In genomic region chr6:92804254-92804971, GRCm38 (mm10) we compare ENCODE assay signal across 26 mouse cellular contexts. TPM values are rescaled to one million over a fixed set of nuclear protein-coding genes. Genes with fewer than 3 reads are reported as not detected.
A peak's percentile ranks its signal among the peaks of the same experiment; 100 is the strongest.
DNase-seq lines count a peak whose midpoint lies in the region; ATAC-seq and TF ChIP-seq lines count a peak whose summit lies in the region.
"Had no signal": no experiment of that assay in that cellular context is flagged by ENCODE, and none has a peak within 500 bp of the region (broad histone marks: within the 10 kb centered on the region; RNA-seq: fewer than 3 reads in every experiment).

No protein-coding gene starts in this region.

- peaks cover 27% of the 10 kb centered on the region for H3K36me3 ChIP-seq in lung, embryonic 16.5 days (ENCODE audit: control insufficient read depth, insufficient read depth, low read length)
- H3K36me3 ChIP-seq: embryonic facial prominence, embryonic 15.5 days; hindbrain, embryonic 10.5 days; hindbrain, embryonic 13.5 days had no signal

- H3K4me1 ChIP-seq in lung, embryonic 16.5 days (replicated peaks; ENCODE audit: control insufficient read depth, insufficient read depth, low read length): peaks cover 7% of the 10 kb centered on the region; the same call in 1 of the 2 replicates
- peaks cover 2% of the 10 kb centered on the region; the same call in 1 of the 2 replicates for H3K4me1 ChIP-seq in lung, adult 2 months (ENCODE audit: control insufficient read depth, insufficient read depth, low read length)

- WGBS in lung, embryonic 16.5 days: 87% methylated on average over 3 of the region's 3 CpGs
- 85% methylated on average over 3 of the region's 3 CpGs for WGBS in lung, adult 2 months

- ATAC-seq in lung, embryonic 16.5 days (ENCODE audit: low read depth): no peak
- ATAC-seq: CD4-positive, CD25-positive, alpha-beta regulatory T cell, adult 4 months; forebrain, embryonic 14.5 days; forebrain, postnatal 0 days; hindbrain, embryonic 16.5 days had no signal

- no peaks in the 10 kb centered on the region for H3K27me3 ChIP-seq in lung, embryonic 16.5 days (ENCODE audit: control insufficient read depth, insufficient read depth, low read depth, low read length)
- H3K27me3 ChIP-seq: embryonic facial prominence, embryonic 15.5 days had no signal

- H3K9me3 ChIP-seq in lung, embryonic 16.5 days (ENCODE audit: control insufficient read depth, low read length): no peaks in the 10 kb centered on the region
- H3K9me3 ChIP-seq: embryonic facial prominence, embryonic 15.5 days; hindbrain, embryonic 10.5 days; hindbrain, embryonic 13.5 days had no signal

- H3K4me3 ChIP-seq in lung, embryonic 16.5 days (ENCODE audit: low read length): no peak overlapping the region
- H3K4me3 ChIP-seq in lung, adult 2 months (replicated peaks; ENCODE audit: extremely low read depth, low read depth, low read length): no peak overlapping the region
- H3K4me3 ChIP-seq: embryonic facial prominence, embryonic 15.5 days; hindbrain, embryonic 10.5 days; hindbrain, embryonic 13.5 days had no signal

- H3K4me2 ChIP-seq in lung, embryonic 16.5 days (ENCODE audit: low read depth, low read length): no peak overlapping the region
- H3K4me2 ChIP-seq: embryonic facial prominence, embryonic 15.5 days; heart, embryonic 11.5 days; hindbrain, embryonic 13.5 days had no signal

- TF ChIP-seq CTCF in lung, adult 2 months (IDR thresholded peaks at IDR 0.05; ENCODE audit: insufficient read depth, low read length): no peak

- peak; percentile 34 for DNase-seq in heart, adult 11 months
- no peak for DNase-seq in heart, postnatal 4 days
- no peak for DNase-seq in lung, adult 2 months
- peak; percentile 40 for DNase-seq in brain, adult 2 months (ENCODE audit: low read depth, low spot score)
- DNase-seq in layer of hippocampus, adult 18-20 months (ENCODE audit: low spot score in 2 of 2): no peak
- DNase-seq: adrenal gland, adult 2 months; adrenal gland, postnatal 14 days; cerebellum, adult 11-12 months; cerebellum, adult 8-10 months; cerebellum, postnatal 10 days; cerebellum, postnatal 36 days; embryo, embryonic 11 days; forebrain, postnatal 0 days; gastrocnemius, postnatal 10 days; gastrocnemius, postnatal 36 days had no signal

- no peak for TF ChIP-seq POLR2A in lung, adult 2 months (IDR thresholded peaks at IDR 0.05; ENCODE audit: borderline replicate concordance, extremely low read depth, low read depth, low read length)

- H3K27ac ChIP-seq in lung, embryonic 16.5 days (ENCODE audit: low read length): peak overlapping the region; percentile 23; the same call in 1 of the 2 replicates
- H3K27ac ChIP-seq: embryonic facial prominence, embryonic 15.5 days; hindbrain, embryonic 10.5 days; hindbrain, embryonic 13.5 days had no signal

- H3K9ac ChIP-seq in lung, embryonic 16.5 days (ENCODE audit: low read length): no peak overlapping the region
- H3K9ac ChIP-seq: embryonic facial prominence, embryonic 15.5 days; forebrain, postnatal 0 days; hindbrain, embryonic 13.5 days had no signal

RNA-seq across cellular contexts. Expression of gene A730049H05Rik, which starts 11.9 kb away (rescaled TPM):
- total RNA-seq in heart, postnatal 4 days (2021): under 1 TPM; 0.33 to 0.43 TPM
- 0.73 and 1.0 TPM in 2 replicates for polyA plus RNA-seq in lung, embryonic 16.5 days (2015; fragmentation: Nextera tagmentation; extraction: Ambion mirVana)
- polyA plus RNA-seq in lung, adult 2 months (2012; rRNA removed): 0.08 and 0.15 TPM in 2 replicates
- under 1 TPM in 1 of 2 experiments, not detected in 1; 0.20 TPM for total RNA-seq in layer of hippocampus, adult 18-20 months (2021)
- total RNA-seq: granulocyte monocyte progenitor cell, adult 5-6 weeks; MEL had no signal
- polyA plus RNA-seq: C2C12; CD4-positive, CD25-positive, alpha-beta regulatory T cell, adult 4 months; forebrain, embryonic 14.5 days had no signal

Comparison
In these comparisons a context has a peak if more than half of its experiments do, and no peak if none do; other contexts are left out.
1. DNase-seq: peak in heart, adult 11 months (single experiment) and brain, adult 2 months (single experiment); none in heart, postnatal 4 days (single experiment), lung, adult 2 months (single experiment) and layer of hippocampus, adult 18-20 months (0 of 2).